Mouse (Mus musculus): Measurements from ENCODE around the gene Itgb1.

DNA sequence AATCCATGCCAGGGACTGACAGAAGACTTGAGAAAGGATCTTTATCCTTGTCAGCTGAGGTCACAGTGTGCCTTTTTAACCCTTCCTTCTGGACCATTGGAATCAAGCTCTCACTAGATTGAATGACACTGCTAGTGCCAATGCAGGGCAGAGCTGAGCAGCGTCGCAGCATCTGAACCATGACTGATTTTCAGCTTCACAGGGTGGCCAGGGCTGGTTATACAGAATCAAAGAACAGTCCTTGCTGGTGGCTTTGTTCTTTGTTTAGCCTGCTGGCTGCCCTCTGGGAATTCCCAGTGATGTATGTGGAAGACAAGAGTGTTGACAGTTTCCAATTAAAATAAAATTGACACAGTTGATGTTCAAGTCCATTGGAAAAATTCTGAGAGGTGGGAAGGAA, 46.8 kb downstream of the Itgb1 start:
- TF ChIP-seq ZKSCAN1 (IDR thresholded peaks at IDR 0.05; ENCODE audit: borderline replicate concordance, low read depth, low read length) (no peak), TBP (conservative IDR thresholded peaks at IDR 0.05; ENCODE audit: low read depth, low read length) (no peak), CTCF (conservative IDR thresholded peaks at IDR 0.05 in 1 of 2, IDR thresholded peaks at IDR 0.05 in 1 of 2; ENCODE audit: low read depth in 2 of 2, low read length in 2 of 2) (no peak), RCOR1 (conservative IDR thresholded peaks at IDR 0.05; ENCODE audit: low read depth, low read length) (no peak), EP300 (IDR thresholded peaks at IDR 0.05; ENCODE audit: low read length) (no peak), BHLHE40 (IDR thresholded peaks at IDR 0.05; ENCODE audit: low read depth, low read length) (no peak), POLR2A (IDR thresholded peaks at IDR 0.05; ENCODE audit: low read depth, low read length) (no peak), MAFK (IDR thresholded peaks at IDR 0.05; ENCODE audit: insufficient replicate concordance, low read length) (no peak), E2F4 (IDR thresholded peaks at IDR 0.05; ENCODE audit: insufficient replicate concordance, low read depth, low read length) (no peak)

Measured in CH12.LX (cell line).